Mouse (Mus musculus) MEL-GATA-1-ER (cell line): Measurements from ENCODE around the gene Azin2.

ENCODE experiments used
- DNase-seq: peaks from one replicate; pipeline ENCODE4 v3.0.0-alpha.2; 2012; ENCODE audit warnings: low read depth; ENCODE audit errors: extremely low read depth

Azin2 gene

GRCm38 (mm10) chr4:128962029-128962925 lies at the start of gene Azin2:
TSS of gene Azin2 (minus strand) at chr4:128962442.
- peak; percentile 47 for DNase-seq

DNA sequence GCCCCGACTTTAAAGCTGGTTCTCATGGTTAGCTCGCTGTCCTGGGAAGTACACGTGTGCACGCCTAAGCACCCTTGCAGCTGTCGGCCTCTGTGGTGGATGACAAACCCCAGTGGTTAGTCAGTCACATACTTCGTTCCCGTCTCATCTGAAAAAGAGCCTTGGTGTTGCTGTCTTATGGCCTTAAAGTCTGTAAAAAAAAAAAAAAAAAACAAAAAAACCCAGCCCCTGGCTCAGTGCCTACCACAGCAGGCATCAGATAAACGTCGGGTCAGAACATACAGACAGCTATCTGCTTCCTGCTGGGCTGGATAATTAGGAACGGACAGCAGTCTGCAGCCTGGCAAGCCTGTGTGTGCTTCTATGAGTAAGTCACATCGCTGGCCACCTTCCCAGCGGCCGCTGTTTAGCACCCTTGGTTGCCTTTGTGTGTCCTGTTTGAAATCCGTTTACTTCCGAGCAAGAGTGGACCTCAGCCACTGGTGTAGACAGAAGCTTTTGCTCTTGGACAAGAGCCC lies 49.4 kb upstream of the Azin2 start:
- peak; percentile 42 for DNase-seq

- no peak for DNase-seq
Measured at GRCm38 (mm10) chr4:129009521-129009920, 47.3 kb upstream of the Azin2 start.

DNA sequence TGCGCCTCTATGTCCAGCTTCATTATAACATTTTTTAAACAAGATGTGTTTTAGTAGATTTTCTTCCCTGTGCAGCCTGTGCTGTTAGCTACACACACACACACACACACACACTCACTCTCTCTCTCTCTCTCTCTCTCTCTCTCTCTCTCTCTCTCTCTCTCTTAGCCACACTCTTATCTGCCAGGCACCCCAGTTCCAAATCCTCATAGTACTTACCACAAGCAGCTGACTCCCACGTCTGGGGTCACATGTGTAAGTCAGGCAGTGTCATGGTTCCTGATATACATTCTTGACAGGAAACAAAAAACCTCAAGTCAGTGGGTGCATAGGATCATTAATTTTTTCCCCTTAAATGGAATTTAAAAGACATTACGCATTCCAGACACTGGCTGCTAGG lies 46.4 kb upstream of the Azin2 start:
- DNase-seq: peak; percentile 83

GRCm38 (mm10) chr4:129008006-129008519 lies 45.8 kb upstream of the Azin2 start:
- no peak for DNase-seq

DNA sequence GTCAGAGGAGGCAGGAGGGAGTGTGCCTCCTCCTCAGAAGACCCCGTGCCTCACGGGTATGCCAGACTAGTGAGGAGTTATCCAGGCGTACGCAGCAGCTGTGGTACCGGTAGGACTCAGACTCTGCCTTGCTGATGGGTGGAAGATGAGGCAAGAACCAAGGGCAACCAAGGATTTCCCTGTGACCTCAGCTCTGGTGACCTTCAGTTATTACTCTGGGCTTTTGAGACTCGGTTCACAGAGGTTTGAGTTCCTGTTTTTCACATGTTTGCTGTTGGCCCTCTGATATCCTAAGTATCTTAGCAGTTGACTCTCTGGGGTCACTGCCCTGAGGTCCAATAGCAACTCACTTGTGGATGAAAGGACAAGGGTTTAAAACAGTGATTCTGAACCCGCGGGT lies 41.5 kb upstream of the Azin2 start:
- DNase-seq: no peak

- no peak for DNase-seq
Measured at GRCm38 (mm10) chr4:129000786-129001185, 38.5 kb upstream of the Azin2 start.

DNA sequence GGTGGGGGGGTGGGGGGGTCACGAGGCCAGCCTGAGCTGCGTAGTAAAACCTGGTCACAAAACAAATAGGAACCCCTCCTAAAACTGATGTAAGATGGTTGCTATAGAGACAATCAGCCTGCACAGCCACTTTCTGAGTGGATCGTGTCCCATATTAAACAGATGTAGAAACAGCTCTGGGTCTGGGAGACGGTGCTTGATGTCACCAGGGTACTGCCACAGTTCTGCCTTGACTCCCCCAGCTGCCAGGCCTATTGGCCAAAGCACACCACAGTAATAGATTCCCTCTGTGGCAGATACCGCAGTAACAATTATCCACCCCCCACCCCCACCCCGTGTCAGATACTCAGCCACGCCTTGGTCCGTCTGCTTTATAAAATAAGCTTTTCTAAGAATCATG lies 36.2 kb upstream of the Azin2 start:
- DNase-seq: no peak

DNA sequence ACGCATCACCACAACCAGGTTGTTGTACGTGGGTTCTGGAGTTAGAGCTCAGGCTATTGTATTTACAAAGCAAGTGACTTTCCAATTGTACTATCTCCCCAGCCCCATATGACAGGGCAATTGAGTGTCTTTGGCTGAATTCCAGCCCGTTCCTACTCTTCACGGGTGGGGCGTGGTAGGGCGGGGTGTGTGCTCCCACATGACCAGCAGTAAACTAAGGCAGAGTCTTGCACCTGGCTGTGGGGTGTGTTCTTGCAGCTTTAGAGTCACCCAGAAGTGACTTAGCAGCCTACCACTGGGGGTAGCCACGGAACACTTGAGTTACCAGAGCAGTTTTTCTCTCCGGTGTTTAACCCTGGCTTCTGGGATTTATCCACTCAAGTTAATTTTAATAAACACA lies 35.0 kb upstream of the Azin2 start:
- DNase-seq: no peak

DNA sequence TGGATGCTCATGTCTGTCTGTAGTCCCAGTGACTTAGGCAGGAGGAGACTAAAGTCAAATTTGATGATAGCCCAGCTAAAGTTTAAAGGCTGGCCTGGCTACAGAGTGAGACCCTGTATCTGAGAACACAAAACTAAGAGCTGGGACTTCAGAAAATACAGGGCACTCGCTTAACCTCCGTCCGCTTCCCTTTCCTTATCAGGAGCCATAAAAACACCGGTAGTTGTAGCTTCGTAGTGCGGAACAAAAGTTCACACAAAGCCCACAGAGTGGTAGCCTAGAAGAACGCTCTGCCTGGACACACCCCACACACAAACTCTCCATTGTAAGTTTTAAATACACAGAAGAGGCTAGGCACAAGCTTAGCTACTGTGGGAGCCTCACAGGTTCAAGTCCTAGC lies 33.0 kb upstream of the Azin2 start:
- DNase-seq: peak; percentile 56

- no peak for DNase-seq
Measured at GRCm38 (mm10) chr4:128993675-128994074, 31.4 kb upstream of the Azin2 start.

DNA sequence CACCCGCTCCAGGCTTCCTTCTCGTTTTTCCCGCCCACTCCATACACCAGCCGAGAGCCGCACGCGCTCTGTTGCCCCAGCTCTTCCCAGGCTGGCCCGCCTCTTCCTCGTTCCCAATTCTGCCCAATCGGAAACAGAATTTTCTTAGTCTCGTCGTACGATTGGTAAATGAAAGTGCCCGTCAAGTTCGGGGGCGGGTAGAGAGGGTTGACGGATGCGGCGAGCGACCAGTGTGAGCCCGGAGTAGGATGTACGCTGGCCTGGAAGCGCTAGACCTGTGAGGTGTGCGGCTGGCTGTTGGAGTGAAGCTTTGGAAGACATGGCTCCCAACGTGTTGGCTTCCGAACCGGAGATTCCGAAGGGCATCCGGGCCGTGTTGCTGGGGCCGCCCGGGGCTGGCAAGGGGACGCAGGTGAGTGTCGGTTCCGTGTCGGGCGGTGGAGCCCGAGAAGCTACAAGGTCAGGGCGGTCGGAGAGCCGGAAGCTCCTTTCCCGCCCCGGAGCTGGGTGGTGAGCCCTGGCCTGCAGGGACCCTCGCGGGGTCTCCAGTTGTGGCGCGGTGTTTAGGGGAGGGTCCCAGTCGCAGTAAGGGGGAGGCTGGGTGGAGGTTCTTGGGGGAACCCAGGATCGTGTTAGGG lies 30.9 kb upstream of the Azin2 start:
- DNase-seq: peak; percentile 95

DNA sequence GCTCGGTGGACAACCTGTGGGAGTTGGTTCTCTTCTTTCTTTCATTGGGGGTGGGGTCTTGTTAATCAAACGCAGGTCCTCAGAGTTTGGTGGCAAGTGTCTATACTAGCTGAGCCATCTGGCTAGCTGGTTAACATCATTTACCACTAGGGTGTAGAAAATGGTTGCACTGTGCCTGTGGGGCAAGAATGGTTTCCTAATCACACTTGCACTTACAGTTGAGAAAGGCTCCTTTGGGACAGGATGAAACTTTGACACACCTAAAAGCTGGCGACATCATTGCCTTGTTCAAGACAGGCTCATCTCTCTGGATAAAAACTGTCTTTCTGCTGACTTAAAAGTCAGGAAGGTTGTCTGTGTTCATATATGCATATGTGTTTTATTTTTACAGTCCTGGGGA lies 29.9 kb upstream of the Azin2 start:
- DNase-seq: no peak

- DNase-seq: no peak
Measured at GRCm38 (mm10) chr4:128991500-128992008, 29.3 kb upstream of the Azin2 start, which contains the start of gene Ak2. TSS of gene Ak2 (plus strand) at chr4:128991958.

- DNase-seq: no peak
Measured at GRCm38 (mm10) chr4:128989678-128990077, 27.4 kb upstream of the Azin2 start.

GRCm38 (mm10) chr4:128988911-128989310 lies 26.7 kb upstream of the Azin2 start:
- DNase-seq: no peak

GRCm38 (mm10) chr4:128984600-128984999 lies 22.4 kb upstream of the Azin2 start:
- no peak for DNase-seq

DNA sequence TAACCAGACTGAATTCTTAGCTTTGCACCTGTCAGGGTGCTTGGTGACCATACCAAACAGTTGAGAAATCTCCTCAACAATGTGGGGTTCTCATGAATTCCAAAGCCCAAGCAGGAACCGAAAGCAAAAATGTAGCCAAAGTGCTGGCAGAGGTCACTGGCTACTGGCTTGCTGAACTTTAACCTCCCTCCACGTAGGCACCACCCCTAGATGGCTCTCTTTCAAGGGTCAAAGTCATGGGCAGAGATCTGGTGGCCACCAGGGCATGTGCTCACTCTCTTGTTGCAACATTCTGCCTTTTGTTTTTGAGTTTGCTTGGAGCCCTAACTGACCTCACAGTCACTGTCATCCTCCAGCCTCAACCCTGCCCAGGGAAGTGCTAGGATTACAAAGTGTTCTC lies 21.4 kb upstream of the Azin2 start:
- DNase-seq: no peak

DNA sequence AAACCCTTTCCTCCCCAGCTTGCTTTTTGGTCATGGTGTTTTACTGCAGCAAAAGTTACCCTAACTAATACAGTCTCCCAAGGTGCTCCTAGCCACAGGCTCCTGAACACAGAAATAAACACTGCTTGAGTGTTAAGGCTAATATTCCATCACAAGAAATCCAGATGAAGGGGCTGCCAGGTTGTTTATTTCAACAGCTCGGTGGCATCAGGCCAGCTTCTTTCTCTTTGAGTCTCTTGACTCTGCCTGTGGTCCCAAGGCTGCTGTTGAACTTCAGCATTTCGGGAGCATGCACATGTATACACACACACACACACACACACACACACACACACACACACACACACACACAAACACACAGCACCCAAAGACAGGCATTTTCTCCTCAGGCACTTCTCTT lies 20.9 kb upstream of the Azin2 start:
- no peak for DNase-seq

GRCm38 (mm10) chr4:128981833-128982180 lies 19.6 kb upstream of the Azin2 start:
- no peak for DNase-seq

DNA sequence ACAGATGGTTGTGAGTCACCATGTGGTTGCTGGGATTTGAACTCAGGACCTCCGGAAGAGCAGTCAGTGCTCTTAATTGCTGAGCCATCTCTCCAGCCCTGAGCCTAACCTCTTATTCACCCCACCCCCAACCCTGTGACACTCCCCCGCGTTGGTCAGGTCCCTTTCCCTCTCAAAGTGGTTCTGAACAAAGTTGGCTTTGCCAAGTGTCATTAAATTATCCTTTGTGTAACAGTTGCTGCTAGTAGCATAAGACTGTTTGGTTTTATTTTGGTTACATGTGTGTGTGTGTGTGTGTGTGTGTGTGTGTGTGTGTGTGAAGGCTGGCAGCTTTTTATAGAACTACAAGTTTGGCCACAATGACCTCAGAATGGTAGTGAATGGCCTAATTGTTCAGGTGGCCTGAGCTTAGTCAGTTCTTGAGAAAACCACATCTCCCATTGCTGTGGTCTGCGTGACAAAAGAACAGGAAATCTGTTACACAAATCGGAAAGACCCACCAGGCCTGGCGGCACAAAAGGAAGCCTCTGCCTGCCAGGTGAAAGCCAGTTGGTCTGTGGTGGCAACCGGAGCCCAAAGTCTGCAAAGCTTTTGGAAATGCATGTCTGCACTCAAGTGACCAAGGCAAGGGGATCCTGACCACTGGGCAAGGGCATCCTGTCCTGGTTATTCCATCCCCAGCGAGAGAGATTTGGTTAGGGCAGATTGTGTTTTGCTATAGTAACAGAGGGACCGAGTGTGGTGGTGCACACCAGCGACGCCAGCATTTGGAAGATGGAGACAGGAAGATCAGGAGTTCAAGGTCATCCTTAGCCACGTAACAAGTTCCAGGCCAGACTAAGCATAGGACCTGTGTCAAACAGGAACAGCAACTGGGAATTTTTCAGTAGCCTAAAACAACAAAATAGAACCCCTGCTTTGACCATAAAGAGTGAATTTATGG lies 18.9 kb upstream of the Azin2 start:
- DNase-seq: no peak
